Mouse (Mus musculus) macrophage (primary cell): ENCODE results near the gene Dpp4. TPM values are rescaled to one million over a fixed set of nuclear protein-coding genes. Genes with fewer than 3 reads are reported as not detected.

Experiments
- H3K27ac ChIP-seq: fragments of 350-480 bp; formaldehyde crosslinking; 2 replicates; pipeline ENCODE4 v1.9.0; 2021
- H3K36me3 ChIP-seq: fragments of 350-480 bp; formaldehyde crosslinking; 2 replicates; pipeline ENCODE4 v1.9.0; 2021; ENCODE audit errors: inconsistent target
- H3K4me3 ChIP-seq: fragments of 350-480 bp; formaldehyde crosslinking; 2 replicates; pipeline ENCODE4 v1.9.0; 2021; ENCODE audit errors: inconsistent target
- H3K79me2 ChIP-seq: fragments of 350-480 bp; formaldehyde crosslinking; 2 replicates; pipeline ENCODE4 v1.9.0; 2021; ENCODE audit errors: inconsistent target
- WGBS: methylation state at CpG from one replicate; pipeline ENCODE4 v1.1.7; 2026; ENCODE audit warnings: inconsistent platforms; ENCODE audit not compliant: missing documents; 5-methylcytosine and 5-hydroxymethylcytosine counted together
- polyA plus RNA-seq: library from polyadenylated mRNA; stranded (reverse); fragments of 250-400 nt; gene quantifications from 3 replicates; pipeline ENCODE4 v1.2.4, GENCODE M21; 2018; ENCODE audit warnings: inconsistent platforms

The Dpp4 gene
- polyA plus RNA-seq, 1 experiment from 2014 or later = 1.1 TPM

DNA sequence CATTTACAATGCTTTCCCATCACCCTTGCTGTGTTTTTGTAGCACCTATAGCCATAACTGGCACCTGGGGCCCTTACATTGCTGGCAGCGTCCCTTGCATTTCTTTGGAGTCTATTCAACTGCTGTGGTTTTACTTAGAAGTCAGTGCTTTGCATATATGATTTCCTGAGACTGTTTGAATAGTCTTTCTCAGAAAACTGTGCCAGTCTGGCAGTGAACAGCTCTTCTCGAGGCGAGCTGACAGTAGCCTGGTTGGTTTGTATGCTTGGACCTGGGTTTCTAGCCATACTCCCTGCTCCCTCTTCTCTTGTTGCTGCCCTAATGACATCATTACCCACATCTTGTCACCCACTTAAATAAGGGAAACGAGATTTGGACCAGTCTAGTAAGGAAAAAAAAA lies 80.1 kb downstream of the Dpp4 start:
- no peaks in the 10 kb centered on the region for H3K79me2 ChIP-seq
- no peak overlapping the region for H3K27ac ChIP-seq
- H3K4me3 ChIP-seq = no peak overlapping the region
- WGBS = 37% methylated on average over 4 of the region's 4 CpGs
- no peaks in the 10 kb centered on the region for H3K36me3 ChIP-seq

DNA sequence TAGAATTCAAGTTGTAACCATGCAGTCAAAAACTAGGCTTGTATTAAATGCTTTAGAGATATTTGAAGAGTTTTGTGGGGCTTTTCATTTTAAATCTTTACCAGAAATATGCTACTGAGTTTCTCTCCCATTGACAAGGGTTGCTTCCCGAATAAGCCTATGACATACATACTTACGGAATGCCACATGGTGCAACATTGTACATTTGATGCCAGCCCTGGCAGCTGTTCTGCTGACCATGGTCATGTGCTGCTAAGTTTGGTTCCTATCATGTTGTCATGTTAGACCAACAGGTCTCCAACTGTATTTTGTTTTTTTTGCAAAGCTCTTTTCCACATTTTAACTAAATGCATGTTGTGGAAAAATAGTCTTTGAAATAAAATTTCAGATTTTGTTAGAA lies 86.6 kb downstream of the Dpp4 start:
- Histone ChIP-seq H3K4me3 (no peak overlapping the region), H3K36me3 (no peaks in the 10 kb centered on the region), H3K79me2 (no peaks in the 10 kb centered on the region), H3K27ac (no peak overlapping the region)
- WGBS = 84% methylated on average over 2 of the region's 2 CpGs

DNA sequence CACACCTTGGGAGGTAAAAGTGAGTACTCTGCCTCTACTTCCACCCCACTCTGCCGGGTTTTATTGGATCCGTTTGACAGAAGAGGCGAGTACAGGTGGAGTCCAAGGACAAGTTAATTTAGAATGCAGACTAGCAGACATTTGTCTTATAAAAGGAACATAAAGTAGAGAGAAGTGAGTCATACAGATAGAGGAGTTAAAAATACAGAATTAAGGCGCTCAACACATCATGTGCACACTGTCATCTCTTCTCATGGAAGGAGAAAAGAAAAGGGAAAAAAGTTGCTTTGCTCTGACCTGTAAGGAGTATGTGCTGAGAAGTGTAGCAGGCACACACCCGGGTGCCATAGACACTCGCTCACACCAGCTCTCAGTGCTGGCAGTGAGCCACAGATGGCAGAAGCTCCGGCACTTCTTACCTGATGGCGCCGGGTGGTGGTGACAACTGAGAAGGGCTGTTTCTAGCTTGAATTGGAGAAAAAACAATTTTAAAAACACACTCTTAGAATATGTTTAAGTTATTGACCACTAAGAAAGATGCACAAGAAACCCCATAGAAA lies 88.9 kb downstream of the Dpp4 start:
- H3K4me3 ChIP-seq = no peak overlapping the region
- H3K27ac ChIP-seq = no peak overlapping the region
- H3K36me3 ChIP-seq = no peaks in the 10 kb centered on the region
- no peaks in the 10 kb centered on the region for H3K79me2 ChIP-seq
- WGBS = 86% methylated on average over 9 of the region's 9 CpGs

DNA sequence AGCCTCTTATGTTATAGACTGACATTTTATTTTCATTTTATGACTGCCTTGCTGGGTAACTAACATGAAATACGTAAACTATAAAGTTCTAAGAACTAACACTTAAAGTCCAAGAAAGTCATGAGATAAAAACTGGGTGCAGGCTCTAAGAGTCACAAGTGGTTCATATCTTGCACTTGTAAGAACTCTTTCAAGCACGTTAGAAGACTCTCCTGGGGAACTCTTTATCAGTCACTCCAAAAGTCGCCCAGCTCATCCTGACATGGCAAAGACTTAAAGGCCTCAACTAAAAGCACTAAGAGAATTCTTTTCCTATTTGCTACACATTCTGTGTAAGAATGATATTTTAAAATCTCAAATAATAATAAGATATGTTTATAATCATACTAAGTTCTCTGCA lies 92.5 kb downstream of the Dpp4 start:
- 88% methylated on average over 3 of the region's 3 CpGs for WGBS
- H3K4me3 ChIP-seq = no peak overlapping the region
- H3K79me2 ChIP-seq = no peaks in the 10 kb centered on the region
- no peak overlapping the region for H3K27ac ChIP-seq
- H3K36me3 ChIP-seq = no peaks in the 10 kb centered on the region

- no peak overlapping the region for H3K27ac ChIP-seq
- no peak overlapping the region for H3K4me3 ChIP-seq
- H3K79me2 ChIP-seq = no peaks in the 10 kb centered on the region
- no peaks in the 10 kb centered on the region for H3K36me3 ChIP-seq
- 20% methylated on average over 2 of the region's 2 CpGs for WGBS
Measured at GRCm38 (mm10) chr2:62316930-62317329, 95.1 kb downstream of the Dpp4 start.

- H3K4me3 ChIP-seq = no peak overlapping the region
- WGBS = 90% methylated on average over 2 of the region's 2 CpGs
- no peaks in the 10 kb centered on the region for H3K79me2 ChIP-seq
- H3K36me3 ChIP-seq = no peaks in the 10 kb centered on the region
- H3K27ac ChIP-seq = no peak overlapping the region
Measured at GRCm38 (mm10) chr2:62307477-62307876, 104.6 kb downstream of the Dpp4 start.

DNA sequence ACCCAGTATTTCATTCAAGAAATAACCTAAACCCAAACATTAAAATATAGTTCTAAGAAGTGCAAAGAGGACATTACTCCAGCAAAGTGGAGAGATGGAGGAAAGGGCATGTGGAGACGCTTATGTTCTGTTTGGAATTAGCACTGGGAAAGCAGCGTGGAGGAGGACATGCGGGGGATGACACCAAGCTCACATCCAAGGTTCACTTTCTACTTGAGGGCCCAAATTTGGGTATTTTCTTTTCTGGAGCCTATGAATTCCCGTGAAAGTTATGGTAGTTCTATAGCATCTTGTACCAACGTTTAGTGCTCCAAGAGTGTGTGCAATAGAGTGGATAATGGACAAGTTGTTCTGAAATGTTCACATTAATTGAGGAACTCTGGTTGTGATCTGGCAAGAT lies 105.1 kb downstream of the Dpp4 start:
- Histone ChIP-seq H3K36me3 (no peaks in the 10 kb centered on the region), H3K4me3 (no peak overlapping the region), H3K27ac (no peak overlapping the region), H3K79me2 (no peaks in the 10 kb centered on the region)
- WGBS = 98% methylated on average over 5 of the region's 5 CpGs

GRCm38 (mm10) chr2:62301716-62302115 lies 110.3 kb downstream of the Dpp4 start:
- WGBS = 100% methylated on average over 2 of the region's 2 CpGs
- H3K4me3 ChIP-seq = no peak overlapping the region
- H3K36me3 ChIP-seq = no peaks in the 10 kb centered on the region
- no peaks in the 10 kb centered on the region for H3K79me2 ChIP-seq
- no peak overlapping the region for H3K27ac ChIP-seq

DNA sequence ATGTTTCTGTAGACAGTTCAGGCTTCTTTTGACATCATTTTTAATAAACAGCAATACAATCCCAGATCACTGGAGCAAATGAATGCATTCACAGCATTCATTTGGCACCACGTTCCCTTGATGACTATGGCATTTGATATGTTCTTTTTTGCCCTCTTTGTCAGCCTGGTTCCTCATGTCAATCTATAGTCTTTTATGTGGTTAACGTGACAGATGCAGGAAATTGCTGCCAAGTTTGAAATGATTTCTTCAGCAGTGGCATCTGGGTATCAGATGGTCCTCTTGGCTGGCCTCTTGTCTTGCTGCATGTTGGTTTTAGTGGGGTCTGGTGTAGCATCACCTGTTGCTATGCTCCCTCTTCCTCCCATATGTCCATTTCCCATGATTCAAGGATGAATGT lies 118.2 kb downstream of the Dpp4 start:
- Histone ChIP-seq H3K4me3 (no peak overlapping the region), H3K79me2 (no peaks in the 10 kb centered on the region), H3K27ac (no peak overlapping the region), H3K36me3 (no peaks in the 10 kb centered on the region)
- 0% methylated on average over 2 of the region's 2 CpGs for WGBS

DNA sequence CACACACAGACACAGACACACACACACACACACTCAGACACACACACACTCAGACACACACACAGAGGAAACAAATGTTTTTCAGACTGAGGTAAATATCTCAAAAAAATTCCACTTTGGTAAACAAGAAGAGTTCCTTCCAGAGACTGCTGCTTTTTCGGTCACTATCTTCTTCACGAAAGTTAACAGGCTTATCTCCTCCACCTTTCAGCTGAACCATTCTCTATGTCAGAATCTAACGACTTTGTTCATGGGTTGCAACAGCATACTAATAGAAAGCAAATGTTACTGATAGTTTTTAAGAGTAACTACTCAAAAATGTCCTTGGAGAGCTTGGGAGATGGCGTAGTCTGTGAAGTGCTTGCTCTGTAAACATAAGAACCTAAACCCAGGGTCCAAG lies 124.5 kb downstream of the Dpp4 start:
- no peak overlapping the region for H3K4me3 ChIP-seq
- 84% methylated on average over 4 of the region's 4 CpGs for WGBS
- H3K27ac ChIP-seq = no peak overlapping the region
- no peaks in the 10 kb centered on the region for H3K79me2 ChIP-seq
- no peaks in the 10 kb centered on the region for H3K36me3 ChIP-seq

- no peaks in the 10 kb centered on the region for H3K36me3 ChIP-seq
- H3K79me2 ChIP-seq = no peaks in the 10 kb centered on the region
- no peak overlapping the region for H3K27ac ChIP-seq
- WGBS = 0% methylated on average over 2 of the region's 2 CpGs
- no peak overlapping the region for H3K4me3 ChIP-seq
Measured at GRCm38 (mm10) chr2:62285847-62286246, 126.2 kb downstream of the Dpp4 start.

DNA sequence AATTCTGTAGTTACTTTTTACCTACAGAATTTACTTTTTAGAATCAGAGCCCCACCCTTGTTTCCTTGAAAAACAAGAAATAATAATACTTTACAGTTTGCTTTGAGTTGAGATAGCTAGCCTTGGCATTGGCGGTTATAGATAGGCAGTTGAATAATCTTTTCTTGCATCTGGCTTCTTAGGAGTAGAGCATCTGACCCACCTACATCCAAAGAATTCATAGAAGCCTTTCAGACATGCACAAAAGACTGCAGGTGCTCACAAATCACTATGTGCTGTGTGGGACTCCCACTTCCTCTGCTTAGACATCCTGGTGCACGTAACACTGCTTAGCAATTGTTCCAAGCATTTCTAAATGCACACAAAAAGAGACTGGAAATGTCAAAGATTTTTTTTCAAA lies 127.0 kb downstream of the Dpp4 start:
- Histone ChIP-seq H3K27ac (no peak overlapping the region), H3K79me2 (no peaks in the 10 kb centered on the region), H3K4me3 (no peak overlapping the region), H3K36me3 (no peaks in the 10 kb centered on the region)
- 93% methylated on average over 2 of the region's 2 CpGs for WGBS

Other genes starting within 250 kb of the Dpp4 start
- not detected in 3 replicates for gene Gcg, start 71.4 kb upstream of the Dpp4 start, polyA plus RNA-seq
- gene Fap, start 161.8 kb upstream of the Dpp4 start, polyA plus RNA-seq = 0.15 to 0.38 TPM (median 0.22 TPM) in 3 replicates
- 26.5 to 58.3 TPM (median 35.8 TPM) in 3 replicates for gene Ifih1, start 234.0 kb upstream of the Dpp4 start, polyA plus RNA-seq